Mouse (Mus musculus): ENCODE data around the gene Clec4e.
"Not testable (repeated sequence)": the region's sequence is repeated elsewhere in the genome, so short reads cannot be mapped to it uniquely, and the experiment has no call there.

The Clec4e gene

GRCm38 (mm10) chr6:123289753-123290152, at the start of gene Clec4e:
Gene Clec4e, minus strand, starts transcription at chr6:123289870.
- H3K4me3 ChIP-seq (replicated peaks; ENCODE audit: low read length): no peak within 1 kb of the TSS
- H3K4me1 ChIP-seq (replicated peaks; ENCODE audit: low read depth, low read length): peaks cover 4% of the 10 kb centered on the region; the same call in 1 of the 2 replicates
- no peaks in the 10 kb centered on the region for H3K36me3 ChIP-seq (ENCODE audit: insufficient read depth, low read length)
- TF ChIP-seq POU5F1 (IDR thresholded peaks at IDR 0.05; ENCODE audit: borderline replicate concordance, low read length) (no peak), NANOG (IDR thresholded peaks at IDR 0.05; ENCODE audit: borderline replicate concordance, low read length) (no peak), CTCF (conservative IDR thresholded peaks at IDR 0.05; ENCODE audit: low read length) (no peak)
- H3K27me3 ChIP-seq (ENCODE audit: insufficient read depth, low read length): no peaks in the 10 kb centered on the region
- H3K9me3 ChIP-seq (ENCODE audit: low read length): peaks cover 6% of the 10 kb centered on the region; the same call in 1 of the 2 replicates

GRCm38 (mm10) chr6:123332503-123332902, 42.8 kb upstream of the Clec4e start:
- H3K36me3 ChIP-seq (ENCODE audit: insufficient read depth, low read length): no peaks in the 10 kb centered on the region
- peak; percentile 74 for TF ChIP-seq NANOG (IDR thresholded peaks at IDR 0.05; ENCODE audit: borderline replicate concordance, low read length)
- no peak for TF ChIP-seq CTCF (conservative IDR thresholded peaks at IDR 0.05; ENCODE audit: low read length)
- peak; percentile 51; the same call in 1 of the 2 replicates for TF ChIP-seq POU5F1 (IDR thresholded peaks at IDR 0.05; ENCODE audit: borderline replicate concordance, low read length)
- peaks cover 21% of the 10 kb centered on the region for H3K4me1 ChIP-seq (replicated peaks; ENCODE audit: low read depth, low read length)
- H3K27me3 ChIP-seq (ENCODE audit: insufficient read depth, low read length): no peaks in the 10 kb centered on the region
- H3K4me3 ChIP-seq (replicated peaks; ENCODE audit: low read length): no peak overlapping the region
- H3K9me3 ChIP-seq (ENCODE audit: low read length): no peaks in the 10 kb centered on the region

GRCm38 (mm10) chr6:123308033-123308432, 18.4 kb upstream of the Clec4e start, which contains the start of gene Vmn2r19:
Gene Vmn2r19, plus strand, starts transcription at chr6:123308333.
- Histone ChIP-seq H3K27me3 (ENCODE audit: insufficient read depth, low read length) (no peaks in the 10 kb centered on the region), H3K4me1 (replicated peaks; ENCODE audit: low read depth, low read length) (no peaks in the 10 kb centered on the region)
- TF ChIP-seq NANOG (IDR thresholded peaks at IDR 0.05; ENCODE audit: borderline replicate concordance, low read length) (no peak), CTCF (conservative IDR thresholded peaks at IDR 0.05; ENCODE audit: low read length) (no peak), POU5F1 (IDR thresholded peaks at IDR 0.05; ENCODE audit: borderline replicate concordance, low read length) (no peak)

GRCm38 (mm10) chr6:123306315-123306714, 16.6 kb upstream of the Clec4e start:
- H3K4me1 ChIP-seq (replicated peaks; ENCODE audit: low read depth, low read length); H3K27me3 ChIP-seq (ENCODE audit: insufficient read depth, low read length); H3K36me3 ChIP-seq (ENCODE audit: insufficient read depth, low read length); H3K4me3 ChIP-seq (replicated peaks; ENCODE audit: low read length): not testable (repeated sequence)
- H3K9me3 ChIP-seq (ENCODE audit: low read length): peaks cover 16% of the 10 kb centered on the region

More at GRCm38 (mm10) chr6:123308033-123308432, 18.4 kb upstream of the Clec4e start, which contains the start of gene Vmn2r19:
- H3K36me3 ChIP-seq (ENCODE audit: insufficient read depth, low read length): no peaks in the 10 kb centered on the region
- H3K9me3 ChIP-seq (ENCODE audit: low read length): peaks cover 16% of the 10 kb centered on the region
- H3K4me3 ChIP-seq (replicated peaks; ENCODE audit: low read length): no peak within 1 kb of the TSS

- TF ChIP-seq NANOG (IDR thresholded peaks at IDR 0.05; ENCODE audit: borderline replicate concordance, low read length) (no peak), POU5F1 (IDR thresholded peaks at IDR 0.05; ENCODE audit: borderline replicate concordance, low read length) (no peak)
- Histone ChIP-seq H3K36me3 (ENCODE audit: insufficient read depth, low read length) (no peaks in the 10 kb centered on the region), H3K4me3 (replicated peaks; ENCODE audit: low read length) (no peak overlapping the region), H3K9me3 (ENCODE audit: low read length) (peaks cover 6% of the 10 kb centered on the region; the same call in 1 of the 2 replicates), H3K4me1 (replicated peaks; ENCODE audit: low read depth, low read length) (no peaks in the 10 kb centered on the region), H3K27me3 (ENCODE audit: insufficient read depth, low read length) (no peaks in the 10 kb centered on the region)
Measured at GRCm38 (mm10) chr6:123296687-123297086, 7.0 kb upstream of the Clec4e start.

- H3K36me3 ChIP-seq (ENCODE audit: insufficient read depth, low read length); H3K9me3 ChIP-seq (ENCODE audit: low read length); H3K4me3 ChIP-seq (replicated peaks; ENCODE audit: low read length); H3K27me3 ChIP-seq (ENCODE audit: insufficient read depth, low read length); H3K4me1 ChIP-seq (replicated peaks; ENCODE audit: low read depth, low read length): not testable (repeated sequence)
Measured at GRCm38 (mm10) chr6:123293509-123293908, 3.8 kb upstream of the Clec4e start.

- no peak for TF ChIP-seq POU5F1 (IDR thresholded peaks at IDR 0.05; ENCODE audit: borderline replicate concordance, low read length)
- no peak for TF ChIP-seq CTCF (conservative IDR thresholded peaks at IDR 0.05; ENCODE audit: low read length)
- no peak for TF ChIP-seq NANOG (IDR thresholded peaks at IDR 0.05; ENCODE audit: borderline replicate concordance, low read length)
- H3K4me1 ChIP-seq (replicated peaks; ENCODE audit: low read depth, low read length): peaks cover 4% of the 10 kb centered on the region; the same call in 1 of the 2 replicates
- no peaks in the 10 kb centered on the region for H3K36me3 ChIP-seq (ENCODE audit: insufficient read depth, low read length)
- H3K27me3 ChIP-seq (ENCODE audit: insufficient read depth, low read length): no peaks in the 10 kb centered on the region
- no peak overlapping the region for H3K4me3 ChIP-seq (replicated peaks; ENCODE audit: low read length)
- H3K9me3 ChIP-seq (ENCODE audit: low read length): peaks cover 6% of the 10 kb centered on the region; the same call in 1 of the 2 replicates
Measured at GRCm38 (mm10) chr6:123292751-123293400, 3.2 kb upstream of the Clec4e start.

- no peak for TF ChIP-seq NANOG (IDR thresholded peaks at IDR 0.05; ENCODE audit: borderline replicate concordance, low read length)
- no peak for TF ChIP-seq CTCF (conservative IDR thresholded peaks at IDR 0.05; ENCODE audit: low read length)
- no peak for TF ChIP-seq POU5F1 (IDR thresholded peaks at IDR 0.05; ENCODE audit: borderline replicate concordance, low read length)
- peaks cover 4% of the 10 kb centered on the region; the same call in 1 of the 2 replicates for H3K4me1 ChIP-seq (replicated peaks; ENCODE audit: low read depth, low read length)
- H3K4me3 ChIP-seq (replicated peaks; ENCODE audit: low read length): no peak overlapping the region
- H3K36me3 ChIP-seq (ENCODE audit: insufficient read depth, low read length): no peaks in the 10 kb centered on the region
- H3K9me3 ChIP-seq (ENCODE audit: low read length): peaks cover 6% of the 10 kb centered on the region; the same call in 1 of the 2 replicates
- no peaks in the 10 kb centered on the region for H3K27me3 ChIP-seq (ENCODE audit: insufficient read depth, low read length)
Measured at GRCm38 (mm10) chr6:123288931-123289330, 739 bp downstream of the Clec4e start.

- Histone ChIP-seq H3K27me3 (ENCODE audit: insufficient read depth, low read length) (no peaks in the 10 kb centered on the region), H3K36me3 (ENCODE audit: insufficient read depth, low read length) (no peaks in the 10 kb centered on the region), H3K9me3 (ENCODE audit: low read length) (no peaks in the 10 kb centered on the region), H3K4me3 (replicated peaks; ENCODE audit: low read length) (no peak overlapping the region), H3K4me1 (replicated peaks; ENCODE audit: low read depth, low read length) (peaks cover 4% of the 10 kb centered on the region; the same call in 1 of the 2 replicates)
- TF ChIP-seq CTCF (conservative IDR thresholded peaks at IDR 0.05; ENCODE audit: low read length) (no peak), NANOG (IDR thresholded peaks at IDR 0.05; ENCODE audit: borderline replicate concordance, low read length) (no peak), POU5F1 (IDR thresholded peaks at IDR 0.05; ENCODE audit: borderline replicate concordance, low read length) (no peak)
Measured at GRCm38 (mm10) chr6:123286311-123286710, 3.4 kb downstream of the Clec4e start.

All from E14TG2a.4 (cell line).